Mouse (Mus musculus) forebrain, embryonic 13.5 days (tissue): Measurements from ENCODE around the gene Gm21028. TPM values are rescaled to one million over a fixed set of nuclear protein-coding genes. Genes with fewer than 3 reads are reported as not detected.
"Not testable (repeated sequence)": the region's sequence is repeated elsewhere in the genome, so short reads cannot be mapped to it uniquely, and the experiment has no call there.

Source experiments
- ATAC-seq: fragments of 200-750 bp; cut with Nextera tagmentation; 2 replicates; pipeline ENCODE4 v1.8.0; 2017
- H3K27ac ChIP-seq: fragments of 300-500 bp; sonication (generic); 2 replicates; pipeline ENCODE4 v1.5.1; 2015; ENCODE audit warnings: inconsistent platforms, mild to moderate bottlenecking, moderate library complexity
- H3K27me3 ChIP-seq: fragments of 300-500 bp; sonication (generic); 2 replicates; pipeline ENCODE4 v1.6.1; 2015; ENCODE audit warnings: mild to moderate bottlenecking, inconsistent platforms
- H3K36me3 ChIP-seq: fragments of 300-500 bp; sonication (generic); 2 replicates; pipeline ENCODE4 v1.6.1; 2015; ENCODE audit warnings: mild to moderate bottlenecking, inconsistent platforms; ENCODE audit not compliant: poor library complexity, severe bottlenecking
- H3K4me1 ChIP-seq: fragments of 300-500 bp; sonication (generic); 2 replicates; pipeline ENCODE4 v1.6.1; 2015; ENCODE audit warnings: inconsistent platforms
- H3K4me2 ChIP-seq: fragments of 300-500 bp; sonication (generic); 2 replicates; pipeline ENCODE4 v1.6.1; 2015; ENCODE audit warnings: inconsistent platforms, mild to moderate bottlenecking, moderate library complexity
- H3K4me3 ChIP-seq: fragments of 300-500 bp; sonication (generic); 2 replicates; pipeline ENCODE4 v1.5.1; 2015; ENCODE audit warnings: mild to moderate bottlenecking, inconsistent platforms
- H3K9ac ChIP-seq: fragments of 300-500 bp; sonication (generic); 2 replicates; pipeline ENCODE4 v1.6.1; 2015; ENCODE audit warnings: mild to moderate bottlenecking, inconsistent platforms
- H3K9me3 ChIP-seq: fragments of 300-500 bp; sonication (generic); replicated peaks from 2 replicates; pipeline ENCODE4 v1.6.1; 2016; ENCODE audit warnings: inconsistent platforms
- WGBS: fragments of 180-500 bp; shearing (Covaris S2); methylation state at CpG from one replicate; pipeline ENCODE4 v1.1.7; 2015; 5-methylcytosine and 5-hydroxymethylcytosine counted together
- microRNA-seq: library from miRNA; unstranded; fragments of <30 nt; microRNA quantifications from one replicate; pipeline ENCODE4, GENCODE M21; 2016
- polyA plus RNA-seq: library from polyadenylated mRNA; unstranded; fragments of >200 nt; fragmentation: Nextera tagmentation; extraction: Ambion mirVana; gene quantifications from 2 replicates; pipeline ENCODE4 v1.2.1, GENCODE M21; 2015

Gm21028 gene
- polyA plus RNA-seq = not detected in 2 replicates

GRCm38 (mm10) chr7:42578488-42578887, at the start of gene Gm21028:
Gene Gm21028 (minus strand): TSS chr7:42578588.
- Histone ChIP-seq H3K27ac (no peak within 1 kb of the TSS), H3K27me3 (no peaks in the 10 kb centered on the region), H3K4me3 (no peak within 1 kb of the TSS), H3K4me1 (no peaks in the 10 kb centered on the region), H3K36me3 (0 out of 2 replicates have a peak, but pooled peaks cover 5% of the 10 kb centered on the region), H3K9me3 (peaks cover 49% of the 10 kb centered on the region), H3K9ac (no peak within 1 kb of the TSS), H3K4me2 (no peak within 1 kb of the TSS)
- no peak for ATAC-seq
- WGBS = 90% methylated on average over 5 of the region's 5 CpGs

- peaks cover 43% of the 10 kb centered on the region for H3K9me3 ChIP-seq
- H3K4me1 ChIP-seq, H3K27me3 ChIP-seq, H3K9ac ChIP-seq, ATAC-seq, H3K36me3 ChIP-seq, H3K4me3 ChIP-seq, H3K4me2 ChIP-seq, H3K27ac ChIP-seq: not testable (repeated sequence)
Measured at GRCm38 (mm10) chr7:42595666-42596065, 17.3 kb upstream of the Gm21028 start.

GRCm38 (mm10) chr7:42592413-42592812, 14.0 kb upstream of the Gm21028 start, which contains the start of gene Zfp977:
Gene Zfp977 (minus strand): TSS chr7:42592547.
- not testable (repeated sequence) for H3K4me2 ChIP-seq, H3K9ac ChIP-seq, H3K27me3 ChIP-seq, ATAC-seq, H3K36me3 ChIP-seq, H3K27ac ChIP-seq, H3K4me3 ChIP-seq, H3K4me1 ChIP-seq
- H3K9me3 ChIP-seq = peaks cover 45% of the 10 kb centered on the region
- 93% methylated on average over 11 of the region's 11 CpGs for WGBS

- not testable (repeated sequence) for H3K27me3 ChIP-seq, H3K4me3 ChIP-seq, H3K4me2 ChIP-seq, H3K4me1 ChIP-seq, H3K36me3 ChIP-seq, H3K9ac ChIP-seq, H3K27ac ChIP-seq, ATAC-seq
- peaks cover 47% of the 10 kb centered on the region for H3K9me3 ChIP-seq
Measured at GRCm38 (mm10) chr7:42591311-42591710, 12.9 kb upstream of the Gm21028 start.

GRCm38 (mm10) chr7:42551766-42552165, 26.6 kb downstream of the Gm21028 start:
- Histone ChIP-seq H3K9me3 (peaks cover 17% of the 10 kb centered on the region), H3K9ac (no peak overlapping the region), H3K4me2 (no peak overlapping the region), H3K27me3 (no peaks in the 10 kb centered on the region), H3K4me3 (no peak overlapping the region), H3K4me1 (no peaks in the 10 kb centered on the region), H3K36me3 (no peaks in the 10 kb centered on the region), H3K27ac (no peak overlapping the region)
- WGBS = 84% methylated on average over 3 of the region's 3 CpGs
- ATAC-seq = no peak

Small RNAs within 50 kb of the gene (microRNA-seq; reads per million reads assigned to microRNA genes)
- not detected for gene Gm24938

Other genes starting within 250 kb of the Gm21028 start
- gene 4933421I07Rik, start 130.5 kb downstream of the Gm21028 start, polyA plus RNA-seq = not detected in 2 replicates
- gene Zfp141, start 72.8 kb downstream of the Gm21028 start, polyA plus RNA-seq = 12.4 and 14.1 TPM in 2 replicates
- gene Zfp977, start 14.0 kb upstream of the Gm21028 start, polyA plus RNA-seq = 0.84 and 1.1 TPM in 2 replicates
- gene Zfp976, start 64.0 kb upstream of the Gm21028 start, polyA plus RNA-seq = 2.9 and 3.1 TPM in 2 replicates
- gene Zfp975, start 114.2 kb upstream of the Gm21028 start, polyA plus RNA-seq = 5.4 and 6.4 TPM in 2 replicates
- not detected in 2 replicates for gene Gm17067, start 148.4 kb upstream of the Gm21028 start, polyA plus RNA-seq
- not detected in 2 replicates for gene Vmn2r62, start 214.9 kb upstream of the Gm21028 start, polyA plus RNA-seq